Mouse (Mus musculus): ENCODE measurements around the gene Cercam. TPM values are rescaled to one million over a fixed set of nuclear protein-coding genes. Genes with fewer than 3 reads are reported as not detected.

Gene Cercam
- 1.9 TPM for polyA plus RNA-seq (2015; fragmentation: Illumina TruSeq; extraction: RNeasy Lipid Tissue Mini Kit (QIAGEN cat#74804); ENCODE audit: insufficient read depth, low replicate concordance)

GRCm38 (mm10) chr2:29868949-29869645 lies at the start of gene Cercam:
TSS of gene Cercam (plus strand) at chr2:29869164.

GRCm38 (mm10) chr2:29820025-29820817 lies 48.7 kb upstream of the Cercam start, which contains the start of gene Urm1:
TSS of gene Urm1 (plus strand) at chr2:29820075.

GRCm38 (mm10) chr2:29889066-29889944 lies 20.3 kb downstream of the Cercam start, which contains the start of gene Odf2:
TSS of gene Odf2 (plus strand) at chr2:29889221.

Other genes starting within 250 kb of the Cercam start
- 61.6 TPM for gene Rapgef1, start 249.4 kb upstream of the Cercam start, polyA plus RNA-seq (2015; fragmentation: Illumina TruSeq; extraction: RNeasy Lipid Tissue Mini Kit (QIAGEN cat#74804); ENCODE audit: insufficient read depth, low replicate concordance)
- gene Gm13420, start 117.5 kb upstream of the Cercam start, polyA plus RNA-seq (2015; fragmentation: Illumina TruSeq; extraction: RNeasy Lipid Tissue Mini Kit (QIAGEN cat#74804); ENCODE audit: insufficient read depth, low replicate concordance), result not detected
- gene Gm13547, start 109.9 kb upstream of the Cercam start, polyA plus RNA-seq (2015; fragmentation: Illumina TruSeq; extraction: RNeasy Lipid Tissue Mini Kit (QIAGEN cat#74804); ENCODE audit: insufficient read depth, low replicate concordance), result not detected
- gene Coq4, start 81.7 kb upstream of the Cercam start, polyA plus RNA-seq (2015; fragmentation: Illumina TruSeq; extraction: RNeasy Lipid Tissue Mini Kit (QIAGEN cat#74804); ENCODE audit: insufficient read depth, low replicate concordance), result 7.4 TPM
- gene Trub2, start 80.7 kb upstream of the Cercam start, polyA plus RNA-seq (2015; fragmentation: Illumina TruSeq; extraction: RNeasy Lipid Tissue Mini Kit (QIAGEN cat#74804); ENCODE audit: insufficient read depth, low replicate concordance), result 15.3 TPM
- 5.0 TPM for gene Slc27a4, start 66.5 kb upstream of the Cercam start, polyA plus RNA-seq (2015; fragmentation: Illumina TruSeq; extraction: RNeasy Lipid Tissue Mini Kit (QIAGEN cat#74804); ENCODE audit: insufficient read depth, low replicate concordance)
- gene Urm1, start 49.1 kb upstream of the Cercam start, polyA plus RNA-seq (2015; fragmentation: Illumina TruSeq; extraction: RNeasy Lipid Tissue Mini Kit (QIAGEN cat#74804); ENCODE audit: insufficient read depth, low replicate concordance), result 21.8 TPM
- gene Odf2, start 20.1 kb downstream of the Cercam start, polyA plus RNA-seq (2015; fragmentation: Illumina TruSeq; extraction: RNeasy Lipid Tissue Mini Kit (QIAGEN cat#74804); ENCODE audit: insufficient read depth, low replicate concordance), result 49.3 TPM
- gene Gle1, start 66.3 kb downstream of the Cercam start, polyA plus RNA-seq (2015; fragmentation: Illumina TruSeq; extraction: RNeasy Lipid Tissue Mini Kit (QIAGEN cat#74804); ENCODE audit: insufficient read depth, low replicate concordance), result 47.2 TPM
- gene Sptan1, start 96.4 kb downstream of the Cercam start, polyA plus RNA-seq (2015; fragmentation: Illumina TruSeq; extraction: RNeasy Lipid Tissue Mini Kit (QIAGEN cat#74804); ENCODE audit: insufficient read depth, low replicate concordance), result 111 TPM
- 0.88 TPM for gene Wdr34, start 179.7 kb downstream of the Cercam start, polyA plus RNA-seq (2015; fragmentation: Illumina TruSeq; extraction: RNeasy Lipid Tissue Mini Kit (QIAGEN cat#74804); ENCODE audit: insufficient read depth, low replicate concordance)
- 534 TPM for gene Set, start 188.2 kb downstream of the Cercam start, polyA plus RNA-seq (2015; fragmentation: Illumina TruSeq; extraction: RNeasy Lipid Tissue Mini Kit (QIAGEN cat#74804); ENCODE audit: insufficient read depth, low replicate concordance)
- gene Pkn3, start 208.5 kb downstream of the Cercam start, polyA plus RNA-seq (2015; fragmentation: Illumina TruSeq; extraction: RNeasy Lipid Tissue Mini Kit (QIAGEN cat#74804); ENCODE audit: insufficient read depth, low replicate concordance), result 1.2 TPM
- gene Zdhhc12, start 224.5 kb downstream of the Cercam start, polyA plus RNA-seq (2015; fragmentation: Illumina TruSeq; extraction: RNeasy Lipid Tissue Mini Kit (QIAGEN cat#74804); ENCODE audit: insufficient read depth, low replicate concordance), result 4.9 TPM